Mouse (Mus musculus): Measurements from ENCODE around the gene Atp6v0e. TPM values are rescaled to one million over a fixed set of nuclear protein-coding genes. Genes with fewer than 3 reads are reported as not detected.

Atp6v0e gene
- 112 and 114 TPM in 2 replicates for polyA plus RNA-seq (2016; fragmentation: Nextera tagmentation; extraction: Ambion mirVana)

DNA sequence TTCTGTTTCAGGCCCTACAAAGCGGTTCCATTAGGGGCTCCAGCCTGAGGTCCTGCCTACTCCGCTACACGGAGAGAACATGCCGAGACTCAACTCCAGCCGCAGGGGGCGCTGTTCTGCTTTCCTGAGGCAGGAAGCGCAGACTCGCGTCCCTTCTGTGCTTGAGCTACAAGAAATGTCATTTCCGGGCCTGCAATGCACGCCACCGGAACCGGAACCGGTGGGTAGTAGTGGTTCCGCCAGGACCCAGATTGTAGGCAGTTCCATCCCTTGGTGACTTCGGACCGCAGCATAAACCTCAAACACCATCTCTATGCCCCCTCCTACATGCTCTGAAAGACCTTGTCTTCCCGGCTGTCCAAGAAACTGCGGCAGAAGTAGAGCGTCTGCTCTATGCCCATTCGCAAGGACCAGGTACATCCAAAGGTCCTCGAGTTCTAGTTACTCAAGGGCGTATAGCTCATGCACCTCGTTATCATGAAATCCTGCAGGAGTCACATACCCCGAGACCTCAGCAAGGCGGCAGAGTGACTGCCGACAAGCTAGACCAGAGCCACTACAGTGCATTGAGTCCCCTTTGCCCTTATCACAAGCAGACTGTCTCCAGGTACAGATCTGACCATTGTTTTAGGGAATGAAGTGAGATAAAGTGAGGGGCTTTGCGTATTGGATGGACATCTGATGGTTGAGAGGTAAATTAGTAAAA lies at the start of gene Atp6v0e:
Gene Atp6v0e, plus strand, starts transcription at position 254 of the 706 bp plus-strand sequence.
- WGBS: 3% methylated on average over 28 of the region's 28 CpGs
- H3K9me3 ChIP-seq: no peaks in the 10 kb centered on the region

DNA sequence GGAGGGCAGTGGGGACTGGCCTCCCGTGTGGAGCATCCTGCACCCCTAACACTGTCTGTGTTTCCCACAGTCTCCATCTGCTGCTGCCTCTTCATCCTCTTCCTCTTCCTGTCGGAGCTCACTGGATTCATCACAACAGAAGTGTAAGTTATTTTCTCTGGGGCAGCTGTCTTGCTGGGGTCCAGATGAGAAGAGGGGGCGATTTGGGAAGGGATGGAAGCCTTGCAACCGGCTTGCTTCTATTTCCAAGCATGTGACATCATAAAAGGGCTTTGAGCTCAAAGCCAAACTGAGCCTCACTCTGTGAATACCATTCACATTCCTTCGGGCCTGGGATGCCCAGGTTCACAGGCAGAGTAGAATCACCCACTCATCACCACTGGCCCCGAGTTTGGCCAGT lies 48.7 kb upstream of the Atp6v0e start:
- no peak overlapping the region for H3K4me3 ChIP-seq (replicated peaks)
- H3K9ac ChIP-seq (replicated peaks): no peak overlapping the region
- no peaks in the 10 kb centered on the region for H3K9me3 ChIP-seq
- no peak overlapping the region for H3K4me2 ChIP-seq
- peaks cover 3% of the 10 kb centered on the region; the same call in 1 of the 2 replicates for H3K4me1 ChIP-seq (replicated peaks)
- WGBS: 83% methylated on average over 6 of the region's 6 CpGs
- H3K27ac ChIP-seq: no peak overlapping the region
- H3K27me3 ChIP-seq: no peaks in the 10 kb centered on the region
- no peak for ATAC-seq (ENCODE audit: insufficient number of reproducible peaks, insufficient read depth, low FRiP score, low TSS enrichment, low read depth)
- H3K36me3 ChIP-seq: peaks cover 79% of the 10 kb centered on the region

More for the DNA sequence above, at the start of gene Atp6v0e:
- Histone ChIP-seq H3K27ac (no peak within 1 kb of the TSS), H3K4me2 (peak within 1 kb of the TSS; percentile 82), H3K4me1 (replicated peaks) (peaks cover 6% of the 10 kb centered on the region), H3K36me3 (0 out of 2 replicates have a peak, but pooled peaks cover under 1% of the 10 kb centered on the region), H3K9ac (replicated peaks) (peak within 1 kb of the TSS; percentile 55), H3K4me3 (replicated peaks) (peak within 1 kb of the TSS; percentile 67), H3K27me3 (no peaks in the 10 kb centered on the region; the same call in 1 of the 2 replicates)
- peak; percentile 71; the same call in 1 of the 2 replicates for ATAC-seq (ENCODE audit: insufficient number of reproducible peaks, insufficient read depth, low FRiP score, low TSS enrichment, low read depth)

GRCm38 (mm10) chr17:26614708-26615486 lies 48.1 kb upstream of the Atp6v0e start:
- Histone ChIP-seq H3K27ac (no peak overlapping the region), H3K4me3 (replicated peaks) (no peak overlapping the region), H3K9me3 (no peaks in the 10 kb centered on the region), H3K27me3 (no peaks in the 10 kb centered on the region), H3K36me3 (peaks cover 79% of the 10 kb centered on the region), H3K4me1 (replicated peaks) (peaks cover 3% of the 10 kb centered on the region; the same call in 1 of the 2 replicates), H3K9ac (replicated peaks) (no peak overlapping the region), H3K4me2 (no peak overlapping the region)
- ATAC-seq (ENCODE audit: insufficient number of reproducible peaks, insufficient read depth, low FRiP score, low TSS enrichment, low read depth): no peak
- 71% methylated on average over 9 of the region's 9 CpGs for WGBS

- H3K9me3 ChIP-seq: no peaks in the 10 kb centered on the region
- no peak overlapping the region for H3K9ac ChIP-seq (replicated peaks)
- peaks cover 80% of the 10 kb centered on the region for H3K36me3 ChIP-seq
- no peak overlapping the region for H3K4me3 ChIP-seq (replicated peaks)
- ATAC-seq (ENCODE audit: insufficient number of reproducible peaks, insufficient read depth, low FRiP score, low TSS enrichment, low read depth): no peak
- H3K4me1 ChIP-seq (replicated peaks): peaks cover 3% of the 10 kb centered on the region; the same call in 1 of the 2 replicates
- WGBS: 96% methylated on average over 2 of the region's 2 CpGs
- H3K4me2 ChIP-seq: no peak overlapping the region
- H3K27ac ChIP-seq: no peak overlapping the region
- no peaks in the 10 kb centered on the region for H3K27me3 ChIP-seq
Measured at GRCm38 (mm10) chr17:26616696-26617095, 46.3 kb upstream of the Atp6v0e start.

DNA sequence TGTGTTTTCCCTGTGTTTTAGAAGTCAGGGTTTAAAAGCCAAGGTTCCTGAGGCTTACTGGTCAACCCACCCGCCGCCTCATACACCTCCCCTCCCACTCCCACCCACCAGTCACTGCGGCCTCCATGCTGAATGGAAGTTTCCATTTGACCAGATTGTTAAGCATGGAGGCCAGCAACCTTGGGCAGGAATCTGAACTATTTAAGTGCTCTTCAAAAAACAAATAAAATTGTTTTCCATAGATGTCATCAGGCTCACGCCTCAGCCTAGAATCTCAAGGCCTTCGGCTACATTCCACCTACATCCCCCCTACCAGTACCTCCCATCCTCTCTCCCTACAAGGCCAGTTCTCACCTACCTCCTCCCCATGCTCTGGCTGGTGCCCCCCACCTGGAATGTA lies 44.5 kb upstream of the Atp6v0e start:
- 93% methylated on average over 5 of the region's 5 CpGs for WGBS
- H3K9me3 ChIP-seq: no peaks in the 10 kb centered on the region
- no peak for ATAC-seq (ENCODE audit: insufficient number of reproducible peaks, insufficient read depth, low FRiP score, low TSS enrichment, low read depth)
- no peak overlapping the region for H3K4me3 ChIP-seq (replicated peaks)
- peaks cover 78% of the 10 kb centered on the region for H3K36me3 ChIP-seq
- no peak overlapping the region for H3K27ac ChIP-seq
- H3K27me3 ChIP-seq: no peaks in the 10 kb centered on the region
- H3K9ac ChIP-seq (replicated peaks): no peak overlapping the region
- peaks cover 3% of the 10 kb centered on the region; the same call in 1 of the 2 replicates for H3K4me1 ChIP-seq (replicated peaks)
- H3K4me2 ChIP-seq: no peak overlapping the region

DNA sequence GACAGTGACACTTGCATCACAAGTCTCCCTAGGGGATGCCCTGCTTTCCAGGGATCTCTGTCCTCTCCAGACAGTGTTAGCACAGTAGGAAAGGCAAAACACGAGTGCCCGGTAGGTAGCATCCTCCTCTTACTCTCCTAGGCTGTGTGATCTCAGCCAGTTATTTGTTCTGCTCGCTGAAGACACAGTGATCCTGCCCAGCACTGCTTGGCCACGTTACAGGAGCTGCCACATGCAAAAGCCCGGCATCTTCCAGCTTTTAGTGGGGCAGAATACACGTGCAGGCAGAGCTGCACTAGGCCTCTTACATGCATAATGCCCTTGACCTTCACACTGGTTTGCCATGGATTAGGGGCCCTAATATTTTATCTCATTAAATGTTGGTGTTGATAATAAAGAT lies 43.5 kb upstream of the Atp6v0e start:
- Histone ChIP-seq H3K27me3 (no peaks in the 10 kb centered on the region), H3K36me3 (peaks cover 81% of the 10 kb centered on the region)
- WGBS: 87% methylated on average over 6 of the region's 6 CpGs

GRCm38 (mm10) chr17:26620292-26620691 lies 42.7 kb upstream of the Atp6v0e start:
- WGBS: 93% methylated on average over 6 of the region's 6 CpGs
- no peaks in the 10 kb centered on the region for H3K4me1 ChIP-seq (replicated peaks)
- no peak overlapping the region for H3K4me2 ChIP-seq
- H3K9me3 ChIP-seq: no peaks in the 10 kb centered on the region
- no peak overlapping the region for H3K9ac ChIP-seq (replicated peaks)
- peaks cover 83% of the 10 kb centered on the region for H3K36me3 ChIP-seq
- H3K27me3 ChIP-seq: no peaks in the 10 kb centered on the region
- no peak overlapping the region for H3K4me3 ChIP-seq (replicated peaks)
- ATAC-seq (ENCODE audit: insufficient number of reproducible peaks, insufficient read depth, low FRiP score, low TSS enrichment, low read depth): no peak
- no peak overlapping the region for H3K27ac ChIP-seq

More for the DNA sequence above, 43.5 kb upstream of the Atp6v0e start:
- Histone ChIP-seq H3K27ac (no peak overlapping the region), H3K4me2 (no peak overlapping the region), H3K4me1 (replicated peaks) (peaks cover 2% of the 10 kb centered on the region; the same call in 1 of the 2 replicates), H3K9ac (replicated peaks) (no peak overlapping the region), H3K9me3 (no peaks in the 10 kb centered on the region), H3K4me3 (replicated peaks) (no peak overlapping the region)
- no peak for ATAC-seq (ENCODE audit: insufficient number of reproducible peaks, insufficient read depth, low FRiP score, low TSS enrichment, low read depth)

GRCm38 (mm10) chr17:26620786-26621766 lies 42.0 kb upstream of the Atp6v0e start:
- Histone ChIP-seq H3K4me3 (replicated peaks) (no peak overlapping the region), H3K9me3 (no peaks in the 10 kb centered on the region), H3K27ac (no peak overlapping the region), H3K4me1 (replicated peaks) (no peaks in the 10 kb centered on the region), H3K4me2 (no peak overlapping the region), H3K9ac (replicated peaks) (no peak overlapping the region), H3K27me3 (no peaks in the 10 kb centered on the region), H3K36me3 (peaks cover 84% of the 10 kb centered on the region)
- 89% methylated on average over 17 of the region's 17 CpGs for WGBS
- ATAC-seq (ENCODE audit: insufficient number of reproducible peaks, insufficient read depth, low FRiP score, low TSS enrichment, low read depth): no peak

DNA sequence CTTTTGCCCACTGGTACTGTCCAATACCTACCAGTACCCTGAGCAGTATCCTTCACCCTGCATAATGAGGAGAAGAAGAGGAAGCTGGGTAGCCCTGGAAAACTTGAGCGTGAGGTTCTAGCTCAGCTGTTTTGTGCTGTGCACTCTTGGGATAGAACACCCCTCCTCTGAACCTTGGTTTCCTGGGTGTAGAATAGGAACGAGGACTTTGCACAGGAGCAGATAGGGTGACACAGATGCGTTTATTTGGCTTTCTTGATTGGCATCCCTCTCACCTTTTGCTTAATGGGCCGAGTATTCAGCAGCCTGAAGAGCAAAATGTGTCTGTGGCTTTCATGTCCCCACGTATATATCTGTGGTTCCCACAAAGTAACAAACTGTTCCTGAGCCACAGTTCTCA lies 41.1 kb upstream of the Atp6v0e start:
- WGBS: 88% methylated on average over 5 of the region's 5 CpGs

DNA sequence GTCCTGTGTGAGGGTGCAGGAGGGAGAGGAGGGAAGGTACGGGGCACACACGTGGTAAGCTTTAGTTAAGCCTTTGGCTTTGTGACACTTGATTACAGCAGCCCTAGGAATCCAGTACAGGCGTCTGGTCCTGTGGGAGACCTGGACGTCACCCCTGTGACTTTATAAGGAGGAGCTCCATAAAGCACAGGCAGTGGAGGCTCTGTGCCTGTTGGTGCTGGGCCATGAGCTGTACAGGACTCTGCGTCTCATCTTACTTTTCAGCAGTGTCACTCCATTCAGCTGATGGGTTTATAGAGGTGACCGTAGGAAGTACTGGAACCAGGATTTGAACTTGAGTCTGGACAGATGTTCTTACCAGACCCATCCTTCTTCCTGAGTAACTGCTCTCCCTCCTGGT lies 39.0 kb upstream of the Atp6v0e start:
- Histone ChIP-seq H3K4me2 (no peak overlapping the region), H3K36me3 (peaks cover 85% of the 10 kb centered on the region), H3K9ac (replicated peaks) (no peak overlapping the region), H3K27me3 (no peaks in the 10 kb centered on the region), H3K27ac (no peak overlapping the region), H3K4me1 (replicated peaks) (no peaks in the 10 kb centered on the region), H3K9me3 (no peaks in the 10 kb centered on the region), H3K4me3 (replicated peaks) (no peak overlapping the region)
- no peak for ATAC-seq (ENCODE audit: insufficient number of reproducible peaks, insufficient read depth, low FRiP score, low TSS enrichment, low read depth)
- whole genome bisulfite sequencing: 85% methylated on average over 6 of the region's 6 CpGs

More for the DNA sequence above, 41.1 kb upstream of the Atp6v0e start:
- Histone ChIP-seq H3K36me3 (peaks cover 83% of the 10 kb centered on the region), H3K4me1 (replicated peaks) (no peaks in the 10 kb centered on the region), H3K9me3 (no peaks in the 10 kb centered on the region), H3K27me3 (no peaks in the 10 kb centered on the region), H3K4me2 (no peak overlapping the region), H3K4me3 (replicated peaks) (no peak overlapping the region), H3K9ac (replicated peaks) (no peak overlapping the region), H3K27ac (no peak overlapping the region)
- no peak for ATAC-seq (ENCODE audit: insufficient number of reproducible peaks, insufficient read depth, low FRiP score, low TSS enrichment, low read depth)
